Mouse (Mus musculus) myocyte (in vitro differentiated cells): ENCODE measurements around the gene Serpina3a.

Experiments
- CEBPB ChIP-seq: IDR thresholded peaks from 2 replicates; pipeline ENCODE4 v1.6.1; 2011; ENCODE audit warnings: mild to moderate bottlenecking, moderate library complexity; ENCODE audit not compliant: poor library complexity, insufficient read depth, severe bottlenecking
- E2F4 ChIP-seq: IDR thresholded peaks from one replicate; pipeline ENCODE4 v1.6.1; 2011; ENCODE audit warnings: mild to moderate bottlenecking, control low read depth, moderate library complexity; ENCODE audit not compliant: insufficient read depth
- MAX ChIP-seq: IDR thresholded peaks from one replicate; pipeline ENCODE4 v1.6.1; 2011; ENCODE audit warnings: low read depth, mild to moderate bottlenecking, control low read depth
- MYOD1 ChIP-seq, 3 experiments: IDR thresholded peaks; one replicate each; pipeline ENCODE4 v1.6.1; 2011; ENCODE audit warnings: control low read depth in 2 of 3, low read depth in 2 of 3, mild to moderate bottlenecking in 2 of 3, moderate library complexity in 1 of 3; ENCODE audit not compliant: insufficient read length in 2 of 3, control insufficient read depth in 1 of 3
- POLR2A ChIP-seq: IDR thresholded peaks from one replicate; pipeline ENCODE4 v1.6.1; 2011; ENCODE audit warnings: low read depth, mild to moderate bottlenecking, control low read depth, moderate library complexity; ENCODE audit not compliant: insufficient read length
- POLR2AphosphoS2 ChIP-seq: IDR thresholded peaks from one replicate; pipeline ENCODE4 v1.6.1; 2011; ENCODE audit warnings: low read depth, control low read depth; ENCODE audit not compliant: insufficient read length
- SRF ChIP-seq: IDR thresholded peaks from one replicate; pipeline ENCODE4 v1.6.1; 2011; ENCODE audit warnings: low read depth; ENCODE audit not compliant: control insufficient read depth, insufficient read length
- TCF12 ChIP-seq: IDR thresholded peaks from one replicate; pipeline ENCODE4 v1.6.1; 2011; ENCODE audit warnings: mild to moderate bottlenecking, control low read depth; ENCODE audit not compliant: poor library complexity, insufficient read depth, severe bottlenecking
- TCF3 ChIP-seq: IDR thresholded peaks from one replicate; pipeline ENCODE4 v1.6.1; 2011; ENCODE audit warnings: low read depth, control low read depth; ENCODE audit not compliant: insufficient read length
- USF1 ChIP-seq: IDR thresholded peaks from one replicate; pipeline ENCODE4 v1.6.1; 2011; ENCODE audit warnings: low read depth, mild to moderate bottlenecking, control low read depth, moderate library complexity

DNA sequence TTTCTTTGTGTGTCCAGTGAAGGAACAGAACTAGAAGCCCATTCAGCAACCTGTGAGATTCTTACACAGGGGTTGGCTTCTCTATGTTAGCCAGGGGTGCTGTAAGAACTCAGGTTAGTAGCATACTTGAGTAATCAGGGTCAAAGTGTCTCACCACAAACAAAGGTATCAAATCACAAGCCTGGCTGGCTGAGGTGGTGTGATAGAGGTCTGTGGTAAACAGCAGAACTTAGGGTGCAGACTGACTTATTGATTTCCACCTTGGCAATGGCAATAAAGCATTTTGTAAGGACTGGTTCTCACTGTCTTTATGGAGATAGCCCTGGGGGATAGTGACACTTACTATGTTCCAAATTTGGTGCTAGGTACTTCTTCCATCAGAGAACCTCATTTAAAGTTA, 6.7 kb upstream of the Serpina3a start:
- TF ChIP-seq SRF (no peak), POLR2A (no peak), MYOD1 (IDR thresholded peaks at IDR 0.05; ENCODE audit: control insufficient read depth in 1 of 3, insufficient read length in 2 of 3, low read depth in 2 of 3) (no peak), TCF12 (no peak), E2F4 (no peak), MAX (no peak), USF1 (no peak), TCF3 (no peak), CEBPB (no peak), POLR2AphosphoS2 (no peak)
